Mouse (Mus musculus) layer of hippocampus, adult 2 months (tissue): ENCODE data around the gene Ntsr2. TPM values are rescaled to one million over a fixed set of nuclear protein-coding genes. Genes with fewer than 3 reads are reported as not detected.

Source experiments
- DNase-seq, 2 experiments: peaks; one replicate each; pipeline ENCODE4 v3.0.0; 2022; ENCODE audit warnings: low spot score in 2 of 2
- H3K27ac ChIP-seq: fragments of 200-600 bp; 2 replicates; pipeline ENCODE4 v1.8.1; 2022
- H3K4me3 ChIP-seq: fragments of 200-600 bp; 2 replicates; pipeline ENCODE4 v1.8.1; 2022; ENCODE audit warnings: mild to moderate bottlenecking
- CTCF ChIP-seq: fragments of 200-600 bp; conservative IDR thresholded peaks from 2 replicates; pipeline ENCODE4 v1.8.1; 2022; ENCODE audit warnings: antibody characterized with exemption, mild to moderate bottlenecking, moderate library complexity
- total RNA-seq, 2 experiments: library from RNA; stranded (reverse); gene quantifications; 2 replicates each; pipeline ENCODE4 v1.2.3; 2021

Ntsr2 gene
- total RNA-seq, 2 experiments from 2014 or later, result 189 to 208 TPM

- DNase-seq, result peak in 1 of 2 experiments; percentile 49
These were observed 18.9 kb upstream of the Ntsr2 start for GRCm38 (mm10) chr12:16634075-16634813.

GRCm38 (mm10) chr12:16635816-16636215, 17.4 kb upstream of the Ntsr2 start:
- Histone ChIP-seq H3K4me3 (no peak overlapping the region), H3K27ac (no peak overlapping the region)
- TF ChIP-seq CTCF, result no peak
- DNase-seq, result no peak

More at GRCm38 (mm10) chr12:16634075-16634813, 18.9 kb upstream of the Ntsr2 start:
- no peak overlapping the region for H3K4me3 ChIP-seq
- peak; percentile 97 for TF ChIP-seq CTCF
- no peak overlapping the region for H3K27ac ChIP-seq

- no peak overlapping the region for H3K4me3 ChIP-seq
- peak; percentile 74 for TF ChIP-seq CTCF
- H3K27ac ChIP-seq, result no peak overlapping the region
- DNase-seq, result no peak
These were observed 14.0 kb upstream of the Ntsr2 start for GRCm38 (mm10) chr12:16639078-16639771.

GRCm38 (mm10) chr12:16640075-16640474, 13.1 kb upstream of the Ntsr2 start:
- no peak overlapping the region for H3K4me3 ChIP-seq
- TF ChIP-seq CTCF, result no peak
- no peak for DNase-seq
- no peak overlapping the region for H3K27ac ChIP-seq

- Histone ChIP-seq H3K27ac (no peak overlapping the region), H3K4me3 (no peak overlapping the region)
- DNase-seq, result no peak
- peak; percentile 75 for TF ChIP-seq CTCF
These were observed 11.2 kb upstream of the Ntsr2 start for GRCm38 (mm10) chr12:16642000-16642399.

GRCm38 (mm10) chr12:16643508-16644345, 9.5 kb upstream of the Ntsr2 start:
- Histone ChIP-seq H3K27ac (peak overlapping the region; percentile 71), H3K4me3 (no peak overlapping the region)
- DNase-seq, result peak; percentile 32 to 37
- no peak for TF ChIP-seq CTCF

GRCm38 (mm10) chr12:16644698-16645097, 8.5 kb upstream of the Ntsr2 start:
- Histone ChIP-seq H3K27ac (no peak overlapping the region; the same call in 1 of the 2 replicates), H3K4me3 (no peak overlapping the region)
- DNase-seq, result no peak
- no peak for TF ChIP-seq CTCF

- DNase-seq, result no peak
- no peak overlapping the region for H3K4me3 ChIP-seq
- H3K27ac ChIP-seq, result no peak overlapping the region
- no peak for TF ChIP-seq CTCF
These were observed 6.3 kb upstream of the Ntsr2 start for GRCm38 (mm10) chr12:16646780-16647409.

- TF ChIP-seq CTCF, result no peak
- DNase-seq, result no peak
- H3K4me3 ChIP-seq, result no peak overlapping the region
- no peak overlapping the region for H3K27ac ChIP-seq
These were observed 4.9 kb upstream of the Ntsr2 start for GRCm38 (mm10) chr12:16648273-16648672.

GRCm38 (mm10) chr12:16649819-16650218, 3.4 kb upstream of the Ntsr2 start:
- TF ChIP-seq CTCF, result no peak
- Histone ChIP-seq H3K27ac (no peak overlapping the region), H3K4me3 (no peak overlapping the region)
- DNase-seq, result no peak

GRCm38 (mm10) chr12:16655604-16656003, 2.4 kb downstream of the Ntsr2 start:
- no peak for TF ChIP-seq CTCF
- H3K4me3 ChIP-seq, result peak overlapping the region; percentile 51
- H3K27ac ChIP-seq, result peak overlapping the region; percentile 80
- no peak for DNase-seq
